In genomic region chr13:40934341-40934740, GRCm38 (mm10) we compare ENCODE assay signal across 18 mouse cellular contexts.
"Had no signal": no experiment of that assay in that cellular context is flagged by ENCODE, and none has a peak within 500 bp of the region (broad histone marks: within the 10 kb centered on the region; RNA-seq: fewer than 3 reads in every experiment).

No protein-coding gene starts in this region.

- H3K27me3 ChIP-seq: limb, embryonic 13.5 days; liver, embryonic 15.5 days; neural tube, embryonic 12.5 days had no signal

- H3K9me3 ChIP-seq: limb, embryonic 13.5 days; liver, embryonic 15.5 days; midbrain, embryonic 10.5 days had no signal

- H3K27ac ChIP-seq: limb, embryonic 13.5 days; liver, embryonic 15.5 days; midbrain, embryonic 10.5 days; neural tube, embryonic 12.5 days had no signal

- ATAC-seq: hindbrain, embryonic 16.5 days; inflammation-experienced regulatory T-cells, adult 6 months; intestine, postnatal 0 days had no signal

- H3K4me2 ChIP-seq: limb, embryonic 13.5 days; liver, embryonic 11.5 days; liver, embryonic 15.5 days; lung, embryonic 14.5 days; neural tube, embryonic 12.5 days had no signal

- H3K4me1 ChIP-seq: limb, embryonic 13.5 days; liver, embryonic 15.5 days had no signal

- H3K9ac ChIP-seq: limb, embryonic 13.5 days; liver, embryonic 15.5 days; lung, embryonic 14.5 days; neural tube, embryonic 12.5 days had no signal

- H3K36me3 ChIP-seq: limb, embryonic 13.5 days; liver, embryonic 15.5 days; midbrain, embryonic 10.5 days; neural tube, embryonic 12.5 days had no signal

- H3K4me3 ChIP-seq: limb, embryonic 13.5 days; liver, embryonic 15.5 days; midbrain, embryonic 10.5 days; neural tube, embryonic 12.5 days had no signal

- DNase-seq: layer of hippocampus, adult 9-11 months; left cerebral cortex, postnatal 4 days; lung, embryonic 14.5 days; lung, postnatal 10 days; lung, postnatal 4 days; midbrain, embryonic 14.5 days; right cerebral cortex, postnatal 4 days; spleen, adult 18-20 months; thymus, adult 2 months; thymus, postnatal 25 days had no signal
